Mouse (Mus musculus): Measurements from ENCODE around the gene Tap2. TPM values are rescaled to one million over a fixed set of nuclear protein-coding genes. Genes with fewer than 3 reads are reported as not detected.
A peak's percentile ranks its signal among the peaks of the same experiment; 100 is the strongest.

Tap2 gene
- polyA plus RNA-seq, 1 experiment, result 103 TPM

DNA sequence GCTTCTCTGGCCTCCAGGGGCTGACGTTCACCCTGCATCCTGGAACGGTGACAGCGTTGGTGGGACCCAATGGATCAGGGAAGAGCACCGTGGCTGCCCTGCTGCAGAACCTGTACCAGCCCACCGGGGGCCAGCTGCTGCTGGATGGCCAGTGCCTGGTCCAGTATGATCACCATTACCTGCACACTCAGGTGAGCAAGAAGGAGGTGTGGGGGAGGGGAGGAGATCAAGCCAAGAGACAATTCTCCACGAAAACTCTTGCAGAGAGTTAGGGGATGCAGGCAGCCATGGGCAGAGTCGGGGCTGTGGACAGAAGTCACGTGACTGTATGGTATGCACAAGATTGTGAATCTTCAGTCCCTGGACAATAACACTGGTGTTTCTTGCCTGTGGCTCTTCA is 9.9 kb upstream of the Tap2 start:
- no peaks in the 10 kb centered on the region for H3K27me3 ChIP-seq (replicated peaks)
- peaks cover 72% of the 10 kb centered on the region for H3K4me1 ChIP-seq
- H3K36me3 ChIP-seq (replicated peaks; ENCODE audit: low read length), result peaks cover 81% of the 10 kb centered on the region

GRCm38 (mm10) chr17:34194723-34195122 is 8.6 kb upstream of the Tap2 start:
- Histone ChIP-seq H3K9me3 (no peaks in the 10 kb centered on the region), H3K4me1 (peaks cover 72% of the 10 kb centered on the region), H3K27me3 (replicated peaks) (no peaks in the 10 kb centered on the region), H3K4me3 (replicated peaks) (no peak overlapping the region), H3K36me3 (replicated peaks; ENCODE audit: low read length) (peaks cover 71% of the 10 kb centered on the region)
- no peak for TF ChIP-seq GATA1 (IDR thresholded peaks at IDR 0.05; ENCODE audit: borderline replicate concordance, low read length)
- TF ChIP-seq FLI1 (IDR thresholded peaks at IDR 0.05; ENCODE audit: low read length), result no peak

More for the DNA sequence above, 9.9 kb upstream of the Tap2 start:
- Histone ChIP-seq H3K9me3 (no peaks in the 10 kb centered on the region), H3K4me3 (replicated peaks) (no peak overlapping the region)
- TF ChIP-seq GATA1 (IDR thresholded peaks at IDR 0.05; ENCODE audit: borderline replicate concordance, low read length) (no peak), FLI1 (IDR thresholded peaks at IDR 0.05; ENCODE audit: low read length) (no peak)

DNA sequence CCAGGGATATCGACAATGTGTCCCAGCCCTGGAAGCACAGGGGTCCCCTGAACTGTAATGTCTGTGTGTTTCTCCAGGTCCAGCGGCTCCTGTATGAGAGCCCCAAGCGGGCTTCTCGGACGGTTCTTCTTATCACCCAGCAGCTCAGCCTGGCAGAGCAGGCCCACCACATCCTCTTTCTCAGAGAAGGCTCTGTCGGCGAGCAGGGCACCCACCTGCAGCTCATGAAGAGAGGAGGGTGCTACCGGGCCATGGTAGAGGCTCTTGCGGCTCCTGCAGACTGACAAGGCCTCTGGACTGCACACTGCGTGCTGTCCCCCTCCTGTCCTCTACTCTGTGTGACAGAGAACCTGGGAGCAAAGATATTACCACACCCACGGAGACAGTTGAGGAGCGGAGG is 6.8 kb upstream of the Tap2 start:
- Histone ChIP-seq H3K4me3 (replicated peaks) (peak overlapping the region; percentile 11), H3K36me3 (replicated peaks; ENCODE audit: low read length) (peaks cover 69% of the 10 kb centered on the region), H3K9me3 (no peaks in the 10 kb centered on the region), H3K27me3 (replicated peaks) (no peaks in the 10 kb centered on the region), H3K4me1 (peaks cover 67% of the 10 kb centered on the region)
- TF ChIP-seq GATA1 (IDR thresholded peaks at IDR 0.05; ENCODE audit: borderline replicate concordance, low read length), result no peak
- no peak for TF ChIP-seq FLI1 (IDR thresholded peaks at IDR 0.05; ENCODE audit: low read length)

- no peaks in the 10 kb centered on the region for H3K27me3 ChIP-seq (replicated peaks)
- H3K9me3 ChIP-seq, result no peaks in the 10 kb centered on the region
- H3K4me3 ChIP-seq (replicated peaks), result peak within 1 kb of the TSS; percentile 98
- TF ChIP-seq FLI1 (IDR thresholded peaks at IDR 0.05; ENCODE audit: low read length) (no peak), GATA1 (IDR thresholded peaks at IDR 0.05; ENCODE audit: borderline replicate concordance, low read length) (no peak)
- peaks cover 65% of the 10 kb centered on the region for H3K36me3 ChIP-seq (replicated peaks; ENCODE audit: low read length)
- H3K4me1 ChIP-seq, result peaks cover 66% of the 10 kb centered on the region
These were observed 6.1 kb upstream of the Tap2 start, which contains the start of gene Psmb8 for GRCm38 (mm10) chr17:34196941-34197894. Gene Psmb8 (plus strand): TSS chr17:34197721.

DNA sequence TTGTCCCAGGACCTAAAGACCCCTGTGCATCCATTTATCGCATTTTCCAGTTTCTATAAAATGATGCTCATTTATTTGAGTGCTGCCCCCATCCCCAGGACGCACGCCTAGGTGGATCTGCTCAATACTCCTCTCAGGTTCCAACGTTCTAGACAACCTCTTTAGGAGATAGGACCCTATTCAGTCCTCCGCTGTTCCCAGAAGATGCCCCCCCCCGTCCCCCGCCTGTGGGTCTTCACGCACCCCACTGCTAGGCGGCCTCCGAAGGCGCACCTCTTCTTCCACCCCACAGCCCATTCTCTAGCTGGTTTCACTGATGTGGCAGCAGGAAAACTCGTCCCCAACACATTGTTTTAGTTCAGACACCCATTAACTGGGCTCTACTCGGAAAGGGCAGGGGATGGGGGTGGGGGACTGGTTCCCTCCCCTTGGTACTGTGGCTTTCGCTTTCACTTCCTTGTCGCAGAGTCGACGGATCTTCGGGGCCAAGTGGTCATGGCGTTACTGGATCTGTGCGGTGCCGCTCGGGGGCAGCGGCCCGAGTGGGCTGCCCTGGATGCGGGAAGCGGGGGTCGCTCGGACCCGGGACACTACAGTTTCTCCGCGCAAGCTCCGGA is 5.3 kb upstream of the Tap2 start:
- peaks cover 66% of the 10 kb centered on the region for H3K4me1 ChIP-seq
- H3K9me3 ChIP-seq, result no peaks in the 10 kb centered on the region
- H3K27me3 ChIP-seq (replicated peaks), result peaks cover 3% of the 10 kb centered on the region
- H3K4me3 ChIP-seq (replicated peaks), result peak overlapping the region; percentile 98
- TF ChIP-seq GATA1 (IDR thresholded peaks at IDR 0.05; ENCODE audit: borderline replicate concordance, low read length), result no peak
- no peak for TF ChIP-seq FLI1 (IDR thresholded peaks at IDR 0.05; ENCODE audit: low read length)
- peaks cover 57% of the 10 kb centered on the region for H3K36me3 ChIP-seq (replicated peaks; ENCODE audit: low read length)

DNA sequence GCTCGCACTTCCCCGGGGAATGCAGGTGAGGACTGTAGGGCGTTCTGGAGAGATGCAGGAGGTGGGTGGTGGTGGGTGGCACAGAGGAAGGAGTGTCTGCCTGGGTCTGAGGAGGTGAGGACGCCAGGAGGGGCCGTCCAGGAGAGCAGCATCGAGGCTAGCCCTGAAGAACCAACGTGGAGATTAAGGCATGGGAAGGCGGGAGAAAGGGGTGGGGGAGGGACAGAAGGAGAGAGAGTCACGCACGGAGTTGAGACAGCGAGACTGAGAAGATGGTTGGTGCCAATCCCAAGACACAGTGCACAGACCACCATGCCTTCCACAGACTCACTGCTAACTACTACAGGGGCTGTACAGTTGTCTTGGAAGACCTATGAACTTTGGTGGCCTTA is 4.8 kb upstream of the Tap2 start:
- peaks cover 4% of the 10 kb centered on the region for H3K27me3 ChIP-seq (replicated peaks)
- H3K9me3 ChIP-seq, result no peaks in the 10 kb centered on the region
- H3K36me3 ChIP-seq (replicated peaks; ENCODE audit: low read length), result peaks cover 52% of the 10 kb centered on the region
- TF ChIP-seq FLI1 (IDR thresholded peaks at IDR 0.05; ENCODE audit: low read length) (no peak), GATA1 (IDR thresholded peaks at IDR 0.05; ENCODE audit: borderline replicate concordance, low read length) (no peak)
- peaks cover 71% of the 10 kb centered on the region for H3K4me1 ChIP-seq
- H3K4me3 ChIP-seq (replicated peaks), result peak overlapping the region; percentile 98

- no peak for TF ChIP-seq FLI1 (IDR thresholded peaks at IDR 0.05; ENCODE audit: low read length)
- no peak for TF ChIP-seq GATA1 (IDR thresholded peaks at IDR 0.05; ENCODE audit: borderline replicate concordance, low read length)
- Histone ChIP-seq H3K36me3 (replicated peaks; ENCODE audit: low read length) (peaks cover 46% of the 10 kb centered on the region), H3K4me1 (peaks cover 75% of the 10 kb centered on the region), H3K9me3 (no peaks in the 10 kb centered on the region), H3K4me3 (replicated peaks) (peak overlapping the region; percentile 98), H3K27me3 (replicated peaks) (peaks cover 4% of the 10 kb centered on the region)
These were observed 4.2 kb upstream of the Tap2 start for GRCm38 (mm10) chr17:34199050-34199619.

DNA sequence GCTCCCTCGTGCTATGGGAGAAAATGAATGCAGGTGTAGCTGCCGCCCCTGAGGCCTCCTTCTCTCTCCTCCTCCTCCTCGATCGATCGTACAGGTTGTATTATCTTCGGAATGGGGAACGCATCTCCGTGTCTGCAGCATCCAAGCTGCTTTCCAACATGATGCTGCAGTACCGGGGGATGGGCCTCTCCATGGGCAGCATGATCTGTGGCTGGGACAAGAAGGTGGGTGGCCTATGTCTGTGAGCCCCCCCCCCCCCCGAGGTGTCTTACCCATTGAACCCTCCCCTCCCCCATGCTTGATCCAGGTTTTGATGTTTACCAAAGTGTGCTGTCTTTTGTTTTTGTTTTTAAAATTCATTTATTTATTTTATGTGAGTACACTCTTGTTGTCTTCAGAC is 3.3 kb upstream of the Tap2 start:
- no peaks in the 10 kb centered on the region for H3K9me3 ChIP-seq
- H3K4me3 ChIP-seq (replicated peaks), result no peak overlapping the region
- peaks cover 4% of the 10 kb centered on the region for H3K27me3 ChIP-seq (replicated peaks)
- H3K4me1 ChIP-seq, result peaks cover 68% of the 10 kb centered on the region
- peaks cover 37% of the 10 kb centered on the region for H3K36me3 ChIP-seq (replicated peaks; ENCODE audit: low read length)
- TF ChIP-seq GATA1 (IDR thresholded peaks at IDR 0.05; ENCODE audit: borderline replicate concordance, low read length) (no peak), FLI1 (IDR thresholded peaks at IDR 0.05; ENCODE audit: low read length) (no peak)

- Histone ChIP-seq H3K27me3 (replicated peaks) (peaks cover 4% of the 10 kb centered on the region), H3K4me3 (replicated peaks) (no peak overlapping the region)
These were observed 2.4 kb upstream of the Tap2 start for GRCm38 (mm10) chr17:34200772-34201505.

More at GRCm38 (mm10) chr17:34200772-34201505, 2.4 kb upstream of the Tap2 start:
- TF ChIP-seq FLI1 (IDR thresholded peaks at IDR 0.05; ENCODE audit: low read length), result no peak
- Histone ChIP-seq H3K4me1 (peaks cover 76% of the 10 kb centered on the region), H3K9me3 (no peaks in the 10 kb centered on the region), H3K36me3 (replicated peaks; ENCODE audit: low read length) (peaks cover 34% of the 10 kb centered on the region)

All from megakaryocyte, embryonic 14.5 days (primary cell).